In genomic region chr9:23284940-23285460, GRCm38 (mm10) we compare ENCODE assay signal across 25 mouse cellular contexts.
DNase-seq lines count a peak whose midpoint lies in the region; ATAC-seq and TF ChIP-seq lines count a peak whose summit lies in the region.
"Had no signal": no experiment of that assay in that cellular context is flagged by ENCODE, and none has a peak within 500 bp of the region (broad histone marks: within the 10 kb centered on the region; RNA-seq: fewer than 3 reads in every experiment).

No protein-coding gene starts in this region.

- DNase-seq in gastrocnemius, adult 2 months: peak; percentile 33
- no peak for DNase-seq in gastrocnemius, postnatal 4 days (ENCODE audit: low spot score in 2 of 2)
- DNase-seq in limb, embryonic 10.5 days (ENCODE audit: low spot score): no peak
- DNase-seq in kidney, adult 11 months: no peak
- DNase-seq: adrenal gland, adult 2 months; B cell, adult 2 months; cerebellum, adult 2 months; cerebellum, postnatal 14 days; gastrocnemius, postnatal 14 days; kidney, postnatal 14 days; midbrain, embryonic 14.5 days; retina, postnatal 1 day; right cerebral cortex, postnatal 14 days had no signal

- intact Hi-C loops in gastrocnemius, adult 2 months (cut with DNase I): no loop called here

- no peaks in the 10 kb centered on the region for H3K36me3 ChIP-seq in limb, embryonic 15.5 days
- H3K36me3 ChIP-seq in limb, embryonic 10.5 days: no peaks in the 10 kb centered on the region
- H3K36me3 ChIP-seq: embryonic facial prominence, embryonic 10.5 days; embryonic facial prominence, embryonic 15.5 days; limb, embryonic 12.5 days; lung, embryonic 15.5 days; stomach, embryonic 15.5 days had no signal

- no peak for TF ChIP-seq CTCF in gastrocnemius, adult 2 months (IDR thresholded peaks at IDR 0.05)

- no peaks in the 10 kb centered on the region for H3K9me3 ChIP-seq in limb, embryonic 15.5 days
- no peaks in the 10 kb centered on the region for H3K9me3 ChIP-seq in limb, embryonic 10.5 days (replicated peaks)
- H3K9me3 ChIP-seq: embryonic facial prominence, embryonic 10.5 days; embryonic facial prominence, embryonic 15.5 days; forebrain, embryonic 13.5 days; limb, embryonic 12.5 days; lung, embryonic 15.5 days; stomach, embryonic 15.5 days had no signal

- H3K4me3 ChIP-seq in gastrocnemius, adult 2 months: no peak overlapping the region
- no peak overlapping the region for H3K4me3 ChIP-seq in limb, embryonic 15.5 days
- no peak overlapping the region for H3K4me3 ChIP-seq in limb, embryonic 10.5 days
- no peak overlapping the region for H3K4me3 ChIP-seq in brown adipose tissue, adult 24 weeks (ENCODE audit: insufficient read depth, low read depth, low read length)
- H3K4me3 ChIP-seq: embryonic facial prominence, embryonic 10.5 days; embryonic facial prominence, embryonic 15.5 days; forebrain, embryonic 13.5 days; limb, embryonic 12.5 days; lung, embryonic 15.5 days; stomach, embryonic 15.5 days had no signal

- H3K27me3 ChIP-seq in limb, embryonic 15.5 days: no peaks in the 10 kb centered on the region
- no peaks in the 10 kb centered on the region for H3K27me3 ChIP-seq in limb, embryonic 10.5 days (ENCODE audit: low read depth, poor library complexity, severe bottlenecking)
- H3K27me3 ChIP-seq: embryonic facial prominence, embryonic 15.5 days; forebrain, embryonic 13.5 days; limb, embryonic 12.5 days; lung, embryonic 15.5 days; stomach, embryonic 15.5 days had no signal

- H3K9ac ChIP-seq in limb, embryonic 15.5 days: no peak overlapping the region
- H3K9ac ChIP-seq: embryonic facial prominence, embryonic 15.5 days; forebrain, embryonic 13.5 days; hindbrain, embryonic 14.5 days; limb, embryonic 12.5 days; lung, embryonic 15.5 days; stomach, embryonic 15.5 days had no signal

- 61% methylated on average over 4 of the region's 4 CpGs for WGBS in limb, embryonic 15.5 days
- 92% methylated on average over 4 of the region's 4 CpGs for WGBS in limb, embryonic 10.5 days

- 0 out of 2 replicates have a peak, but pooled peaks cover 5% of the 10 kb centered on the region for H3K4me1 ChIP-seq in limb, embryonic 15.5 days
- no peaks in the 10 kb centered on the region for H3K4me1 ChIP-seq in limb, embryonic 10.5 days
- H3K4me1 ChIP-seq in brown adipose tissue, adult 24 weeks (ENCODE audit: control insufficient read depth, insufficient read depth, insufficient read length, low read length): no peaks in the 10 kb centered on the region
- H3K4me1 ChIP-seq: embryonic facial prominence, embryonic 10.5 days; embryonic facial prominence, embryonic 15.5 days; forebrain, embryonic 13.5 days; lung, embryonic 15.5 days; stomach, embryonic 15.5 days had no signal

- no peak overlapping the region for H3K4me2 ChIP-seq in limb, embryonic 15.5 days
- H3K4me2 ChIP-seq: embryonic facial prominence, embryonic 15.5 days; forebrain, embryonic 13.5 days; heart, embryonic 11.5 days; hindbrain, embryonic 14.5 days; limb, embryonic 12.5 days; liver, embryonic 11.5 days; lung, embryonic 15.5 days; stomach, embryonic 15.5 days had no signal

- 0 out of 2 replicates have a peak overlapping the region, but pooled peaks have one; percentile 9 for H3K27ac ChIP-seq in gastrocnemius, adult 2 months
- 0 out of 2 replicates have a peak overlapping the region, but pooled peaks have one; percentile 11 for H3K27ac ChIP-seq in limb, embryonic 15.5 days
- H3K27ac ChIP-seq in limb, embryonic 10.5 days: no peak overlapping the region
- H3K27ac ChIP-seq in brown adipose tissue, adult 24 weeks (replicated peaks; ENCODE audit: low read depth, low read length): peak overlapping the region; percentile 79
- H3K27ac ChIP-seq: embryonic facial prominence, embryonic 10.5 days; embryonic facial prominence, embryonic 15.5 days; forebrain, embryonic 13.5 days; hindbrain, embryonic 14.5 days; limb, embryonic 12.5 days; lung, embryonic 15.5 days; stomach, embryonic 15.5 days had no signal

- ATAC-seq in limb, embryonic 15.5 days (ENCODE audit: insufficient number of reproducible peaks, low FRiP score, low TSS enrichment, low read depth): no peak
- ATAC-seq: forebrain, embryonic 13.5 days; intestine, postnatal 0 days had no signal
